Mouse (Mus musculus): ENCODE measurements around the gene Zfp97. TPM values are rescaled to one million over a fixed set of nuclear protein-coding genes. Genes with fewer than 3 reads are reported as not detected.
"Not testable (repeated sequence)": the region's sequence is repeated elsewhere in the genome, so short reads cannot be mapped to it uniquely, and the experiment has no call there.

The Zfp97 gene
- 6.1 and 6.4 TPM in 2 replicates for polyA plus RNA-seq (2015; fragmentation: Nextera tagmentation; extraction: Ambion mirVana)

DNA sequence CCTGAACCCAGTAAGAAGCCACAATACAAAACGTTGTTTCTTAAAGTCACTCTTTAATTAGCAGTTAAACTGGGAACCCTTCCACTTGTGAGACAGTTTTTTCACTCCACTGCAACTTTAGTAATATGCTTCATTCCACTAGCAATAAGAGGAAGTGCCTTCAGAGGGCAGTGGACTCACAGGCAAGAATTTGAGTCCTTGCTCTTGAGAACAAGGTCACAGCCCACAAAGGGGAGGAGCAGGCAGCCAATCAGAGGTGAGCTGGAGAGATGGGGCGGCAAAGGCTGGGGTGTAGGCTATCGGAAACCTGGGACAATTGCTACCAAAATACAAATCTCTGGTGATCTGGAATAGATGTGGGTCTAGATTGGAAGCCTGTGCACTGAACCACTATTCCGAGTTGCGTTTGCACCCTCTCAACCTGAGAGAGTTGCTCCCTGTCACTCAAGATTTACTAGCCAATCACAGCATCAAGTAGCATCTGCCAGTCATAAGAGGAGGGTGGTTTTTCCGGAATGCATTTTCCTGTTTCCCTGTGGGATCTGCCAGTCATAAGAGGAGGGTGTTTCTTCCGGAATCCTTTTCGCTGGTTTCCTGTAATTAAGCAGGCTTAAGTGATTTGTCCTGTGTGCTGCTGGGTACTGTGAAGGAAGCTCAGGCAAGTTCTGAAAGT is at the start of gene Zfp97:
Gene Zfp97, plus strand, starts transcription at position 586 of the 673 bp plus-strand sequence.
- not testable (repeated sequence) for H3K36me3 ChIP-seq; H3K9me3 ChIP-seq (replicated peaks); H3K27ac ChIP-seq; H3K9ac ChIP-seq; H3K4me2 ChIP-seq; H3K4me3 ChIP-seq; H3K4me1 ChIP-seq (replicated peaks); H3K27me3 ChIP-seq
- ATAC-seq (replicated peaks; ENCODE audit: insufficient number of reproducible peaks, insufficient read depth, low FRiP score, low read depth) = peak; percentile 93
- no CpG with 5 or more reads among the region's 8 CpGs for WGBS

DNA sequence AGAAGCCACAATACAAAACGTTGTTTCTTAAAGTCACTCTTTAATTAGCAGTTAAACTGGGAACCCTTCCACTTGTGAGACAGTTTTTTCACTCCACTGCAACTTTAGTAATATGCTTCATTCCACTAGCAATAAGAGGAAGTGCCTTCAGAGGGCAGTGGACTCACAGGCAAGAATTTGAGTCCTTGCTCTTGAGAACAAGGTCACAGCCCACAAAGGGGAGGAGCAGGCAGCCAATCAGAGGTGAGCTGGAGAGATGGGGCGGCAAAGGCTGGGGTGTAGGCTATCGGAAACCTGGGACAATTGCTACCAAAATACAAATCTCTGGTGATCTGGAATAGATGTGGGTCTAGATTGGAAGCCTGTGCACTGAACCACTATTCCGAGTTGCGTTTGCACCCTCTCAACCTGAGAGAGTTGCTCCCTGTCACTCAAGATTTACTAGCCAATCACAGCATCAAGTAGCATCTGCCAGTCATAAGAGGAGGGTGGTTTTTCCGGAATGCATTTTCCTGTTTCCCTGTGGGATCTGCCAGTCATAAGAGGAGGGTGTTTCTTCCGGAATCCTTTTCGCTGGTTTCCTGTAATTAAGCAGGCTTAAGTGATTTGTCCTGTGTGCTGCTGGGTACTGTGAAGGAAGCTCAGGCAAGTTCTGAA is 57.7 kb downstream of the Zfp97 start:
- not testable (repeated sequence) for H3K27ac ChIP-seq; H3K9ac ChIP-seq; H3K36me3 ChIP-seq; H3K4me2 ChIP-seq; H3K4me3 ChIP-seq; H3K4me1 ChIP-seq (replicated peaks); H3K9me3 ChIP-seq (replicated peaks); H3K27me3 ChIP-seq
- ATAC-seq (replicated peaks; ENCODE audit: insufficient number of reproducible peaks, insufficient read depth, low FRiP score, low read depth) = peak; percentile 90
- no CpG with 5 or more reads among the region's 8 CpGs for WGBS

DNA sequence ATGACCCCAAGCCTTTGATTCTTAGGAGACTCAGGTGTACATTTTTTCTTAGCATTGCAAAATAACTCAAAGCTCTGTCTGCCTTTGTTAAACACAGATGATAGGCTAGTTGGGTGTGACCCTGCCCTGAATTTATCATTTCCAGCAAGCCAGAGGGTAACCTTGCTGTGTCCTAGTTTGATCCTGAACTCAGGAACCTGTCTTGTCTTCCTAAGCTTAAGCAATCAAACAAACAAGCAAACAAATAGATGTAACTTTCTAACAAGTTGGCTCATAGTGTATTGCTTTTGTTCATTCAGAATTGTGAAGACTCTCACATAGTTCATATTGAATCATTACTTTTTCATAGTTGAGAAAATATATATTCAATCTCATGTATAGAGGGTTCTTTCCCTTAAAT is 73.5 kb downstream of the Zfp97 start:
- not testable (repeated sequence) for H3K27me3 ChIP-seq; H3K36me3 ChIP-seq; H3K9ac ChIP-seq; H3K27ac ChIP-seq; H3K4me2 ChIP-seq; H3K9me3 ChIP-seq (replicated peaks); ATAC-seq (replicated peaks; ENCODE audit: insufficient number of reproducible peaks, insufficient read depth, low FRiP score, low read depth); H3K4me3 ChIP-seq; H3K4me1 ChIP-seq (replicated peaks)

DNA sequence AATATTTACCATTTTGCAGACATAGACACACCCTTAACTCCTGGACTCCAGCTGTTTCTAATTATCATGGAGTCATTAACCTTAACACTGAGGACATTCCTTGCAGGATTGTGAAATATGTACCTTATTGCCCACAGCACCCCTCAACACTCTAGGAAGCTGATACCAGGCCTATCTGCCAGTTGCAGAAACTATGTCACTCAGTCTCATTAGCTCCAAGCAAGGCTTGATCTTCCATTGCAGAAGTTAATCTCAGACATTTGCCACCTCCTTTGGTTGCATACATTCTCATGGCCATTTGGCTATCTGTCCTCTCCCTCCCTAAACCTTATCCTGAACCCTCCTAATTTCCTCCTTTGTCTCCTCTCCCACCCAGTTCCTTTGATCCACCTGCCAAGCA is 74.0 kb downstream of the Zfp97 start:
- H3K4me2 ChIP-seq = no peak overlapping the region
- H3K9ac ChIP-seq = no peak overlapping the region
- no peak for ATAC-seq (replicated peaks; ENCODE audit: insufficient number of reproducible peaks, insufficient read depth, low FRiP score, low read depth)
- H3K27ac ChIP-seq = no peak overlapping the region
- peaks cover 10% of the 10 kb centered on the region for H3K36me3 ChIP-seq
- H3K9me3 ChIP-seq (replicated peaks) = peaks cover 4% of the 10 kb centered on the region
- no peaks in the 10 kb centered on the region for H3K27me3 ChIP-seq
- H3K4me1 ChIP-seq (replicated peaks) = no peaks in the 10 kb centered on the region
- no peak overlapping the region for H3K4me3 ChIP-seq

DNA sequence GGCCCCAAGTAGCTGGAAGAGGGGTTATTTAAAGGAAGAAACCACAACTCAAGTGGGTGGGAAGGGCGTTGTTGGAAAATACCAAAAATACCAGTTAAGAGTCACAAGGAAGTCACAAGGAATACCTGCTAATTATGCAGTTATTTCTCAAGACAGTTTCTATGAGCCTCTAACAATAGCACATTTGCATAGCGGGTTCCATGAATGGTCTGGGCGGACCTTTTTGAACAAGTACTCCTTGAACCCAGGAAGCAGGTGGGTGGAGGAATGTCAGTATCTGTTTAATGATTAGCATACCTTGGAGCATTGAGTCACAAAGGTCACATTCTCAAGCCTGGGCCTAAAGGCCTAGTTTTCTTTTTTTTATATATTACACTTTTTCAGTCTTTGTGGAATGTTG is 74.9 kb downstream of the Zfp97 start:
- not testable (repeated sequence) for H3K4me3 ChIP-seq; H3K4me2 ChIP-seq; H3K36me3 ChIP-seq; H3K9me3 ChIP-seq (replicated peaks); H3K4me1 ChIP-seq (replicated peaks); H3K9ac ChIP-seq; ATAC-seq (replicated peaks; ENCODE audit: insufficient number of reproducible peaks, insufficient read depth, low FRiP score, low read depth); H3K27me3 ChIP-seq; H3K27ac ChIP-seq
- WGBS = 95% methylated on average over 3 of the region's 3 CpGs

Other genes starting within 250 kb of the Zfp97 start
- 3.7 and 4.0 TPM in 2 replicates for gene Zfp960, start 57.3 kb upstream of the Zfp97 start, polyA plus RNA-seq (2015; fragmentation: Nextera tagmentation; extraction: Ambion mirVana)

All from heart, embryonic 15.5 days (tissue).